Mouse (Mus musculus) liver, embryonic 14.5 days (tissue): ENCODE measurements at regions not wholly inside any gene's neighbourhood (a gene's known extent, or its start where the extent isn't known, plus 50 kb on each side); places are given as distances from the start of the nearest gene placed in this dataset.

Experiments used
- CTCF ChIP-seq: IDR thresholded peaks from 2 replicates; pipeline ENCODE4 v1.5.1; 2016; ENCODE audit warnings: antibody characterized with exemption, low read depth, control low read depth
- EP300 ChIP-seq: IDR thresholded peaks from 2 replicates; pipeline ENCODE4 v1.6.1; 2016; ENCODE audit warnings: antibody characterized with exemption, low read depth

DNA sequence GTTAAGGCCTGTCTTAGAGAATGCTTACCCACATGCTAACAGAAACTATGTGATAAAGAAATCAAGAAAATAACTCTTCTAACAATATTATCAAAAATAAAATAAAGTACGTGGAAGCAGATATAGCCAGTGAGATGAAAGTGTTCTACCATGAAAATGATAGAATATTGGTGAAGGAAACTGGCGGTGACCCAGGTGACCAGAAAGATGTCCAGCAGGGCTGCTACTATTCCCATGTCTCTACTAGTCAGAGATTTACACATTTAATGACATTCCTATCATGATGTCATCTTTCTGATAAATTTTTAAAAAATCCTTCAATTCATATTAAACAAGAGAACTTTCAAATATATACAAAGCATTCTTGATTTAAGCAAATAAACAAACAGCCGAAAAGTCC lies 69.8 kb upstream of the Fmo9 start:
- TF ChIP-seq CTCF (no peak), EP300 (no peak)
